Mouse (Mus musculus) T-helper 17 cell (primary cell): ENCODE measurements at regions not wholly inside any gene's neighbourhood (a gene's known extent, or its start where the extent isn't known, plus 50 kb on each side); places are given as distances from the start of the nearest gene placed in this dataset.

Experiments
- in situ Hi-C, 2 experiments: fragments of 300-600 bp; cut with MboI, MseI; formaldehyde crosslinking; loops; 1 replicate in 1 of 2; 2 replicates in 1 of 2; pipeline ENCODE4 v1.15.1; 2025; ENCODE audit warnings: high pct_unique_total_duplicates in 2 of 2

- in situ Hi-C loops = no loop called here
These were observed 226.6 kb upstream of the Pter start for GRCm38 (mm10) chr2:12697209-12697608.

- in situ Hi-C loops = no loop called here
These were observed 224.5 kb upstream of the Pter start for GRCm38 (mm10) chr2:12699331-12699730.

- in situ Hi-C loops = loop anchor here (5.0 to 25.0 kb wide), 4 partner anchors 300 to 905 kb away; no protein-coding TSS in a partner anchor
These were observed 216.3 kb upstream of the Pter start for GRCm38 (mm10) chr2:12707514-12707913.

GRCm38 (mm10) chr2:12709156-12709923 is 214.5 kb upstream of the Pter start:
- in situ Hi-C loops = loop anchor here (5.0 to 25.0 kb wide), 4 partner anchors 298 to 903 kb away; no protein-coding TSS in a partner anchor

- in situ Hi-C loops = loop anchor here (5.0 to 25.0 kb wide), 4 partner anchors 297 to 902 kb away; no protein-coding TSS in a partner anchor
These were observed 214.0 kb upstream of the Pter start for GRCm38 (mm10) chr2:12709924-12710240.

- in situ Hi-C loops = loop anchor here in 1 of 2 experiments (25.0 kb wide), 1 partner anchor 896 kb away; no protein-coding TSS in a partner anchor
These were observed 207.5 kb upstream of the Pter start for GRCm38 (mm10) chr2:12716124-12717012.

GRCm38 (mm10) chr2:12729251-12729650 is 194.6 kb upstream of the Pter start:
- in situ Hi-C loops = loop anchor here in 1 of 2 experiments (5.0 kb wide), 1 partner anchor 1223 kb away; no protein-coding TSS in a partner anchor

- in situ Hi-C loops = no loop called here
These were observed 186.7 kb upstream of the Pter start for GRCm38 (mm10) chr2:12737140-12737539.

GRCm38 (mm10) chr2:12746856-12747255 is 177.0 kb upstream of the Pter start:
- in situ Hi-C loops = no loop called here

GRCm38 (mm10) chr2:12758816-12759215 is 165.0 kb upstream of the Pter start:
- in situ Hi-C loops = loop anchor here in 1 of 2 experiments (10.0 to 25.0 kb wide), 2 partner anchors 1297 to 1576 kb away; no protein-coding TSS in a partner anchor

- in situ Hi-C loops = loop anchor here in 1 of 2 experiments (10.0 to 25.0 kb wide), 2 partner anchors 1298 to 1575 kb away; no protein-coding TSS in a partner anchor
These were observed 163.9 kb upstream of the Pter start for GRCm38 (mm10) chr2:12759931-12760330.

- in situ Hi-C loops = loop anchor here in 1 of 2 experiments (25.0 kb wide), 1 partner anchor 1299 kb away; no protein-coding TSS in a partner anchor
These were observed 162.4 kb upstream of the Pter start for GRCm38 (mm10) chr2:12761461-12761860.

GRCm38 (mm10) chr2:12764510-12764909 is 159.3 kb upstream of the Pter start:
- in situ Hi-C loops = loop anchor here in 1 of 2 experiments (25.0 kb wide), 1 partner anchor 1302 kb away; no protein-coding TSS in a partner anchor

- in situ Hi-C loops = loop anchor here in 1 of 2 experiments (25.0 kb wide), 1 partner anchor 1303 kb away; no protein-coding TSS in a partner anchor
These were observed 158.5 kb upstream of the Pter start for GRCm38 (mm10) chr2:12765336-12765735.

GRCm38 (mm10) chr2:12776866-12777265 is 147.0 kb upstream of the Pter start:
- in situ Hi-C loops = no loop called here

GRCm38 (mm10) chr2:12777696-12778095 is 146.1 kb upstream of the Pter start:
- in situ Hi-C loops = no loop called here

- in situ Hi-C loops = no loop called here
These were observed 131.2 kb upstream of the Pter start for GRCm38 (mm10) chr2:12792596-12792995.

- in situ Hi-C loops = no loop called here
These were observed 126.1 kb upstream of the Pter start for GRCm38 (mm10) chr2:12797615-12798169.

- in situ Hi-C loops = no loop called here
These were observed 124.5 kb upstream of the Pter start for GRCm38 (mm10) chr2:12799153-12799925.

- in situ Hi-C loops = no loop called here
These were observed 121.2 kb upstream of the Pter start for GRCm38 (mm10) chr2:12802667-12803066.

- in situ Hi-C loops = no loop called here
These were observed 118.7 kb upstream of the Pter start for GRCm38 (mm10) chr2:12805096-12805495.
